12 mouse cellular contexts compared by ENCODE assay signal in the genomic region with DNA sequence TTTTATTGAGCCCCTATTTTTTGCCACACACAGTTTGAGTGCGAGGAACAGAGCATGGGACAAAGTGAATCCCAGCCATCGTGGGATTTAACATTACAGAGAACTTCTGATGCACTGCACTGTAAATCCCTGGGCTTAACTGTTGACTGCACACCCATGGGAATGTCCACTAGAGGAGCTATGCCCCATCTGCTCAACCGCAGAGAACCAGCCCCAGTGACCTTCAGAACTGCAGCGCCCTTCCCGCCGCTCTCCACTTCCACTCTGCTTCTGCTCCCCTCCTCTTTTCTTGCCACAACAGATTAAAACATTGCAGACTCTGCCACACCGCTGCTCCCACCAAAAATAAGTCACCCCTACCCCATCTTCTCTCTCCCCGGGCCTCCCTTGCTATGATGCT.
DNase-seq lines count a peak whose midpoint lies in the region; ATAC-seq and TF ChIP-seq lines count a peak whose summit lies in the region.
"Had no signal": no experiment of that assay in that cellular context is flagged by ENCODE, and none has a peak within 500 bp of the region (broad histone marks: within the 10 kb centered on the region; RNA-seq: fewer than 3 reads in every experiment).

No protein-coding gene starts in this region.

- peak; percentile 54 for DNase-seq in heart, postnatal 0 days (ENCODE audit: low spot score)
- no peak for DNase-seq in heart, postnatal 25 days (ENCODE audit: low spot score)
- no peak for DNase-seq in liver, postnatal 0 days
- DNase-seq in R1 (ENCODE audit: low read depth, low spot score), result peak; percentile 77
- no peak for DNase-seq in Muller cell, postnatal 12 days (ENCODE audit: inconsistent ontology term)
- DNase-seq in urinary bladder, postnatal 14 days (ENCODE audit: low spot score), result no peak
- DNase-seq: adrenal gland, adult 2 months; layer of hippocampus, postnatal 36 days had no signal

- 39% methylated on average over 8 of the region's 8 CpGs for whole genome bisulfite sequencing in heart, postnatal 0 days
- WGBS in liver, postnatal 0 days (ENCODE audit: insufficient replicate concordance), result 42% methylated on average over 8 of the region's 8 CpGs
- 45% methylated on average over 8 of the region's 8 CpGs for WGBS in liver, embryonic 12.5 days (ENCODE audit: insufficient replicate concordance)

- H3K36me3 ChIP-seq in heart, postnatal 0 days (replicated peaks; ENCODE audit: control insufficient read depth, insufficient read depth, low read length), result no peaks in the 10 kb centered on the region
- H3K36me3 ChIP-seq in liver, postnatal 0 days (replicated peaks; ENCODE audit: insufficient read depth, low read length), result no peaks in the 10 kb centered on the region
- H3K36me3 ChIP-seq in liver, embryonic 12.5 days, result no peaks in the 10 kb centered on the region
- H3K36me3 ChIP-seq: embryonic facial prominence, embryonic 15.5 days; limb, embryonic 15.5 days had no signal

- no peaks in the 10 kb centered on the region for H3K27me3 ChIP-seq in heart, postnatal 0 days (ENCODE audit: control insufficient read depth, insufficient read depth, low read length)
- H3K27me3 ChIP-seq in liver, postnatal 0 days (ENCODE audit: insufficient read depth, low read length), result no peaks in the 10 kb centered on the region
- no peaks in the 10 kb centered on the region for H3K27me3 ChIP-seq in liver, embryonic 12.5 days (replicated peaks)
- H3K27me3 ChIP-seq: embryonic facial prominence, embryonic 15.5 days; limb, embryonic 15.5 days had no signal

- H3K4me3 ChIP-seq in heart, postnatal 0 days (ENCODE audit: low read depth, low read length), result no peak overlapping the region
- no peak overlapping the region for H3K4me3 ChIP-seq in liver, postnatal 0 days (ENCODE audit: low read depth, low read length)
- H3K4me3 ChIP-seq in liver, embryonic 12.5 days, result no peak overlapping the region
- H3K4me3 ChIP-seq: embryonic facial prominence, embryonic 15.5 days; limb, embryonic 15.5 days had no signal

- no peak overlapping the region for H3K4me2 ChIP-seq in heart, postnatal 0 days (ENCODE audit: low read depth, low read length)
- H3K4me2 ChIP-seq in liver, postnatal 0 days (ENCODE audit: low read depth, low read length), result no peak overlapping the region
- H3K4me2 ChIP-seq in liver, embryonic 12.5 days, result no peak overlapping the region
- H3K4me2 ChIP-seq: embryonic facial prominence, embryonic 15.5 days; limb, embryonic 15.5 days had no signal

- TF ChIP-seq EP300 in heart, postnatal 0 days (IDR thresholded peaks at IDR 0.05; ENCODE audit: low read depth), result no peak
- TF ChIP-seq EP300 in liver, postnatal 0 days (IDR thresholded peaks at IDR 0.05; ENCODE audit: low read depth), result no peak

- intact Hi-C loops in heart, postnatal 25 days (cut with DNase I), result no loop called here

- H3K27ac ChIP-seq in heart, postnatal 0 days (ENCODE audit: low read depth), result no peak overlapping the region
- H3K27ac ChIP-seq in liver, postnatal 0 days (ENCODE audit: low read depth), result no peak overlapping the region
- H3K27ac ChIP-seq in liver, embryonic 12.5 days, result no peak overlapping the region
- H3K27ac ChIP-seq: embryonic facial prominence, embryonic 15.5 days; limb, embryonic 15.5 days had no signal

- H3K9ac ChIP-seq in heart, postnatal 0 days (replicated peaks; ENCODE audit: low read depth, low read length), result no peak overlapping the region
- H3K9ac ChIP-seq in liver, postnatal 0 days (replicated peaks), result no peak overlapping the region
- no peak overlapping the region for H3K9ac ChIP-seq in liver, embryonic 12.5 days
- H3K9ac ChIP-seq: embryonic facial prominence, embryonic 15.5 days; limb, embryonic 15.5 days had no signal

- peak; percentile 75 for ATAC-seq in heart, postnatal 0 days (ENCODE audit: insufficient read depth, low read depth)
- ATAC-seq in liver, postnatal 0 days, result no peak
- ATAC-seq in liver, embryonic 12.5 days, result no peak
- peak; percentile 54; the same call in 1 of the 2 replicates for ATAC-seq in megakaryocyte, adult 5-6 weeks (ENCODE audit: poor library complexity, severe bottlenecking)

- no peaks in the 10 kb centered on the region for H3K9me3 ChIP-seq in heart, postnatal 0 days (replicated peaks; ENCODE audit: control insufficient read depth, low read length)
- no peaks in the 10 kb centered on the region for H3K9me3 ChIP-seq in liver, postnatal 0 days (ENCODE audit: low read length)
- no peaks in the 10 kb centered on the region for H3K9me3 ChIP-seq in liver, embryonic 12.5 days (replicated peaks)
- H3K9me3 ChIP-seq: embryonic facial prominence, embryonic 15.5 days; limb, embryonic 15.5 days had no signal

- no peaks in the 10 kb centered on the region for H3K4me1 ChIP-seq in heart, postnatal 0 days (ENCODE audit: control insufficient read depth, insufficient read depth)
- H3K4me1 ChIP-seq in liver, postnatal 0 days (ENCODE audit: insufficient read depth), result no peaks in the 10 kb centered on the region
- no peaks in the 10 kb centered on the region for H3K4me1 ChIP-seq in liver, embryonic 12.5 days
- H3K4me1 ChIP-seq: embryonic facial prominence, embryonic 15.5 days; limb, embryonic 15.5 days had no signal

- peak; percentile 59 for TF ChIP-seq CTCF in heart, postnatal 0 days (IDR thresholded peaks at IDR 0.05; ENCODE audit: low read depth)
- TF ChIP-seq CTCF in liver, postnatal 0 days (IDR thresholded peaks at IDR 0.05; ENCODE audit: low read depth), result peak; percentile 46

Comparison
In these comparisons a context has a peak if more than half of its experiments do, and no peak if none do; other contexts are left out.
1. DNase-seq: peak in heart, postnatal 0 days (single experiment) and R1 (single experiment); none in heart, postnatal 25 days (single experiment), liver, postnatal 0 days (single experiment), Muller cell, postnatal 12 days (single experiment) and urinary bladder, postnatal 14 days (single experiment).
2. ATAC-seq: peak in heart, postnatal 0 days (single experiment) and megakaryocyte, adult 5-6 weeks (single experiment); none in liver, postnatal 0 days (single experiment) and liver, embryonic 12.5 days (single experiment).